Mouse (Mus musculus) heart, embryonic 14.5 days (tissue): ENCODE measurements around the gene Yipf7. TPM values are rescaled to one million over a fixed set of nuclear protein-coding genes. Genes with fewer than 3 reads are reported as not detected.
A peak's percentile ranks its signal among the peaks of the same experiment; 100 is the strongest.

Experiments
- ATAC-seq: fragments of 200-750 bp; cut with Nextera tagmentation; 2 replicates; pipeline ENCODE4 v1.8.0; 2017; ENCODE audit warnings: low read depth, moderate TSS enrichment; ENCODE audit not compliant: insufficient number of reproducible peaks, insufficient read depth, low FRiP score
- H3K27ac ChIP-seq, 2 experiments: fragments of 200-500 bp in 1 of 2; fragments of 300-500 bp in 1 of 2; sonication (generic) in 1 of 2; replicated peaks in 1 of 2; 2 replicates each; pipeline ENCODE4 v1.5.1; 2012 to 2014; ENCODE audit warnings: low read depth in 2 of 2, low read length in 2 of 2, control low read depth in 1 of 2, mild to moderate bottlenecking in 1 of 2, mixed read lengths in 1 of 2; ENCODE audit not compliant: control insufficient read depth in 1 of 2, insufficient read depth in 1 of 2
- H3K27me3 ChIP-seq: fragments of 300-500 bp; sonication (generic); 2 replicates; pipeline ENCODE4 v1.6.1; 2014; ENCODE audit warnings: mild to moderate bottlenecking, low read length, control low read depth; ENCODE audit not compliant: control insufficient read depth, insufficient read depth
- H3K36me3 ChIP-seq: fragments of 300-500 bp; sonication (generic); 2 replicates; pipeline ENCODE4 v1.6.1; 2014; ENCODE audit warnings: mild to moderate bottlenecking, control low read depth, low read length, mixed read lengths; ENCODE audit not compliant: control insufficient read depth, insufficient read depth
- H3K4me1 ChIP-seq, 2 experiments: fragments of 200-500 bp in 1 of 2; fragments of 300-500 bp in 1 of 2; sonication (generic) in 1 of 2; 2 replicates each; pipeline ENCODE4 v1.6.1; 2012 to 2014; ENCODE audit warnings: low read length in 2 of 2, control low read depth in 1 of 2, mixed read lengths in 1 of 2; ENCODE audit not compliant: control insufficient read depth in 2 of 2, insufficient read depth in 2 of 2
- H3K4me2 ChIP-seq: fragments of 300-500 bp; sonication (generic); 2 replicates; pipeline ENCODE4 v1.6.1; 2014; ENCODE audit warnings: mild to moderate bottlenecking, low read length
- H3K4me3 ChIP-seq, 2 experiments: fragments of 200-500 bp in 1 of 2; fragments of 300-500 bp in 1 of 2; sonication (generic) in 1 of 2; 2 replicates each; pipeline ENCODE4 v1.5.1; 2012 to 2014; ENCODE audit warnings: low read length in 2 of 2, mild to moderate bottlenecking in 2 of 2, control low read depth in 1 of 2, low read depth in 1 of 2, moderate library complexity in 1 of 2; ENCODE audit not compliant: control insufficient read depth in 1 of 2, insufficient read depth in 1 of 2
- H3K9ac ChIP-seq: fragments of 300-500 bp; sonication (generic); 2 replicates; pipeline ENCODE4 v1.6.1; 2014; ENCODE audit warnings: mild to moderate bottlenecking, low read length
- H3K9me3 ChIP-seq: fragments of 300-500 bp; sonication (generic); 2 replicates; pipeline ENCODE4 v1.6.1; 2016; ENCODE audit warnings: low read length, control low read depth; ENCODE audit not compliant: control insufficient read depth
- WGBS: fragments of 180-500 bp; shearing (Covaris S2); extraction: QIAGEN DNeasy Blood & Tissue Kit; methylation state at CpG from one replicate; pipeline ENCODE4 v1.1.7; 2014; 5-methylcytosine and 5-hydroxymethylcytosine counted together
- polyA plus RNA-seq: library from polyadenylated mRNA; unstranded; fragments of >200 nt; fragmentation: Nextera tagmentation; extraction: Ambion mirVana; gene quantifications from 2 replicates; pipeline ENCODE4 v1.2.1, GENCODE M21; 2014

Gene Yipf7
- 13.6 and 16.4 TPM in 2 replicates for polyA plus RNA-seq

DNA sequence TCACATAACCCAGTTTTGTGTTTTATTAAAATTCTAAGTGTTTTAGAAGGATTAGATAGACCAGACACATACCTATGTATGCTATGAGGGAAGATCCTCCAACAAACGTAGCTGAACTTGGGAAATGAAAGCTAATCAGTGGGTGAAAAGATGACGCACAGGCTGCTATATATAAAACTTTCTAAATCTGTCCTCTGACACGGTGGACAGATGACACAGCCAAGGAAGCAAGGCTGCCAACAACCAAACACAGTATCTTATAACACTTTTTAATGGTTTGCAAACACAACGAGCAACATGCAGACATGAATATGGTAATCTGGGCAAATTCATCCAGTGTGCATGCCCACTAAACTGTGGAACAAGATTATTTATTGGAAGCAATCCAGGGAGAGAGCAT lies at the start of gene Yipf7:
Gene Yipf7, minus strand, starts transcription at position 160 of the 400 bp plus-strand sequence.
- Histone ChIP-seq H3K27me3 (no peaks in the 10 kb centered on the region), H3K4me2 (peak within 1 kb of the TSS; percentile 55), H3K4me3 (no peak within 1 kb of the TSS), H3K9me3 (no peaks in the 10 kb centered on the region), H3K36me3 (no peaks in the 10 kb centered on the region), H3K27ac (peak within 1 kb of the TSS; percentile 51 to 72; a peak in 3 of 4 replicates), H3K9ac (peak within 1 kb of the TSS; percentile 41; the same call in 1 of the 2 replicates), H3K4me1 (peaks cover 0 to 11% of the 10 kb centered on the region in 2 experiments; a peak in 2 of 4 replicates)
- ATAC-seq: no peak
- WGBS: 28% methylated on average over 4 of the region's 4 CpGs

DNA sequence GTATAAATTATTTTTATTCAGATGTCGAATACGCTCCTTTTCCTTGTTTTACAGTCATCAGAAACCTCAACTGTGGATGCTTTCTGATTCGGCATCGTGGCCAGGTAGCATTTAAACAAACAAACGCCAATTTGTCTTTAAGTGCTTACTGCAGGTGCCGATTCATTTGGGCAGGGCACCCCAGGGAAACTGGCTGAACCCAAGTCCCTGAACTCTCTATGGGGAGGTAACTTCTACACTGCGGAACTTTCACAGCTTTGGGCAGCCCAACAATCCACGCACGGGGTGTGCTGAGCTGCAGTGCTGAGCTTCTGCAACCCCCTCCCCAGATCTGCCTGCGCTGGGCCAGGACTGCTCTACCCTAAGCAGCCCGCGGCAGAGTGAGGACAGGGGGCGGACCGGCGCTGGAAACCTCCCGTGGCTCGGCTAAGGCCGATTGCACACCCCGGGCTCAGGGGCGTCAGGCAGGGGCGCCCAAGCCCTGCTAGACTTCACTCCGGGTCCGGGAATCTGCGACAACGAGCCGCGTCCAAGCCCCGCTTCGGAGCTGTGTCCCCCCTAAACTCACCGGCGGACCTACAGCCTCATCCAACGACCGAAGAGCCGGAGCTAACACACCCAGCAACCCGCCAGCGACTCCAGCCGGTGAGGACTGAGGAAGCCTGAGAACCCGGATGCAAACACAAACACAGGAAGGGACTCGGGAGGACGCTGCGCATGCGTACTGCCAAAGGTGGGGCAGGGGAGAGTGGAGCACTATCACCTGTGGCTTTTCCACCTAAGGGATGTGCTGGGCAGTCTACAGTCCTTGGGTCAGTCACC lies 49.4 kb upstream of the Yipf7 start, which contains the start of gene Gnpda2:
Gene Gnpda2, minus strand, starts transcription at position 701 of the 822 bp plus-strand sequence.
- Histone ChIP-seq H3K27ac (peak within 1 kb of the TSS; percentile 68 to 71), H3K9me3 (no peaks in the 10 kb centered on the region), H3K9ac (peak within 1 kb of the TSS; percentile 89), H3K27me3 (no peaks in the 10 kb centered on the region), H3K4me1 (peaks cover 0 to 7% of the 10 kb centered on the region in 2 experiments; a peak in 2 of 4 replicates), H3K4me3 (peak within 1 kb of the TSS; percentile 72 to 89), H3K4me2 (peak within 1 kb of the TSS; percentile 84), H3K36me3 (peaks cover 22% of the 10 kb centered on the region)
- peak; percentile 85 for ATAC-seq
- WGBS: 4% methylated on average over 42 of the region's 42 CpGs

DNA sequence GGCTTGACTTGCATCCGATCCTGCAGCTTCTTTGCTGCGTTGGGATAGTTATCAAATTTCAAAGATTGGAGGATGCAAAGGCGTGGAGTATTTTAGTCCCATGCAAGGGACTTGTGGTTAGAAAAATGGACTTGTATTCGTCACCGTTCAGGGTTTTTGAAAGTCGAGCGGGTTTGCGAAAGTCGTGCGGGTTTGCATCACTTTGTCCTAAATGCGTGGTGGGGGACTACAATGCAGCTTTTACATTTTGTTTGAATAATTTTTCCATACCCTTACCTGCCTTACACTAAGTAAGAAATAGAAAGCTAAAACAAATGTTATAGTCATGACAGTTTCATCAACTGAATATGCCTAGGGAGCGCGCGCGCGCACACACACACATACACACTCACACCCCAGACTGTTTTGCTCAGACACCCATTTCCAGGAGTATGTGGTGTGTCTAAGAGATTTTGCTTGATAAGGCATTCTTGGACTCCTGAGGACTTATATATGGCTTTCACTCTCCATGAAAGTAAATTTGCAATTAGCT lies 15.0 kb upstream of the Yipf7 start:
- ATAC-seq: no peak
- peak overlapping the region; percentile 75 for H3K4me2 ChIP-seq
- H3K27me3 ChIP-seq: no peaks in the 10 kb centered on the region
- H3K27ac ChIP-seq: peak overlapping the region; percentile 79 to 85
- peak overlapping the region; percentile 64 to 99 for H3K4me3 ChIP-seq
- H3K36me3 ChIP-seq: peaks cover 37% of the 10 kb centered on the region
- no peaks in the 10 kb centered on the region for H3K9me3 ChIP-seq
- H3K4me1 ChIP-seq: peaks cover 0 to 5% of the 10 kb centered on the region in 2 experiments; a peak in 3 of 4 replicates
- WGBS: 10% methylated on average over 16 of the region's 16 CpGs
- peak overlapping the region; percentile 84 for H3K9ac ChIP-seq

DNA sequence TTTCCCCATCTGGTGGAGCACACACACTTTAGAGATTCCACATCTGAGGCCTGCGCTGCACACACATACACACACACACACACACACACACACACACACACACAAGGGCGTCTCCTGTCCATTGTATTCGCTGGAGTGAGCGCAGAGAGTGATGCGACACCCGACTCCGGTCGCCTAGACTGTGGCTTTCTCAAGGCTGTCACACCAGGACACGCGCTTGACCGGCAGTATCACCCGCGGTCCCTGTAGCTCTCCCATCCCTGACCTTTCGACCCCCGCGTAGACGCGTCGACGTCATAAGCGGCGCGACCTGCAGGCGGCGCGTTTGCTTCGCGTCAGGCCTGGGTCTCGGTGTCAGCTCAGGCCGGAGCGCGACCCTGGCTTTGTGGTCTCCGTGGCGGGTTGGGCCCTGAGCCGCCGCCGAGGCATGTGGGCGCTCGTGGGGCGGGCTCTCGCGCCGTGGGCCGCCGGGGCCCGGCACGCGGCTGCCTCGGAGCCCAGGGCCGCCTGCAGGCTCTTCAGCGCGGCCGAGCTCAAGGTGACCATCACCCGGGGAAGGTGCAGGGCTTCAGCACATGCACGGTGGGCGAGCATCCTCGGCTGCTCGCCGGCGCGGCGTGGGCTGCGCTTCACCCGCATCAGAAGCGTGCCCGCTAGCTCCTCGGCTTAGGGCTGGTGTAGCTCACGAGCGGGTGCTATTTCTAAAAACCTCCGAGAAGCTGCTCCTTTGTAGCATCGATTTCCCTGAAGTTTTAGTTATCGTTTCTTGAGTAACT lies 14.4 kb upstream of the Yipf7 start, which contains the start of gene Guf1:
Gene Guf1, plus strand, starts transcription at position 296 of the 776 bp plus-strand sequence.
- Histone ChIP-seq H3K4me1 (peaks cover 0 to 5% of the 10 kb centered on the region in 2 experiments; a peak in 3 of 4 replicates), H3K9me3 (no peaks in the 10 kb centered on the region), H3K9ac (peak within 1 kb of the TSS; percentile 84), H3K4me2 (peak within 1 kb of the TSS; percentile 75), H3K27me3 (no peaks in the 10 kb centered on the region), H3K4me3 (peak within 1 kb of the TSS; percentile 64 to 99), H3K27ac (peak within 1 kb of the TSS; percentile 79 to 85), H3K36me3 (peaks cover 33% of the 10 kb centered on the region)
- WGBS: under 1% methylated on average over 71 of the region's 72 CpGs
- ATAC-seq: peak; percentile 90

DNA sequence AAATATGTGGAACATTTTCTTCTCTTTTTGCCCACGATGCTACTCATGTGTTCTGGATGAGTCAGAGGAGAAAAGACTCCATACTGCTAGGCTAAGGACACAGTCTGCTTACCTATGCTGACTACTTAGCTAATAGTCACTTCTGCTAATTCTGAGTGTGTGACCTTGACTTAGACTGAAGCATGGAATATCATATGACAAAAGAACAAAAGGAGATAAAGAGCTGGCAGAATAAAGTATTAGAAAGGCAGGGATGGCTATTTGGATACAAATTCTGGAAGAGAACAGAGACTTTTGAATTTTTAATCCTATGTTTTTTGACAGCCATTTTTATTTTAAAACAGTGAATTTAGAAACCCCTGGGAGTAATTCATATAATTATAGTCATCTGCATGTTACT lies 768 bp downstream of the Yipf7 start:
- Histone ChIP-seq H3K4me3 (no peak overlapping the region), H3K4me2 (peak overlapping the region; percentile 55), H3K27ac (no peak overlapping the region; a peak in 1 of 4 replicates), H3K36me3 (no peaks in the 10 kb centered on the region), H3K4me1 (peaks cover 0 to 11% of the 10 kb centered on the region in 2 experiments; a peak in 2 of 4 replicates), H3K9me3 (no peaks in the 10 kb centered on the region), H3K27me3 (no peaks in the 10 kb centered on the region), H3K9ac (no peak overlapping the region)
- 71% methylated on average over 1 of the region's 1 CpGs for WGBS
- ATAC-seq: no peak

DNA sequence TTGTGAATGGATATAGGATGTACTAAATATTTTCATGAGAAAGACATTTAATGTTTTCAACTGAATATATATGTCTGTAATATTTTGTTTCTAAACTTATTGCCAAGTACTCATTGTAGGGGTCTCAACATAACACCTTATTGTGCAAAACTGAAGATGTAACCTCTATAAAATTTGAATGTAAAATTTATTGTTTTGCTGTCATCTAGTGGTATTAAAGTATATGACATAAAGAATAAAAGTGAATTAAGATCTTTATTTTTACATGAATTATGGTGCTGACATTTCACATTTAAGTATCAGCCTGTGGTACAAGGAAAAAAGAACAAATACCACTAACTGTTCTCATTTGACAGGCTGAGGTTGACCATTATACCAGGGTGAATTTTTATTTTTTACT lies 18.5 kb downstream of the Yipf7 start:
- no peaks in the 10 kb centered on the region for H3K9me3 ChIP-seq
- no peak overlapping the region for H3K9ac ChIP-seq
- no peaks in the 10 kb centered on the region for H3K27me3 ChIP-seq
- ATAC-seq: no peak
- H3K4me2 ChIP-seq: no peak overlapping the region
- no peaks in the 10 kb centered on the region for H3K36me3 ChIP-seq
- H3K4me1 ChIP-seq: no peaks in the 10 kb centered on the region
- no peak overlapping the region for H3K4me3 ChIP-seq
- H3K27ac ChIP-seq: no peak overlapping the region

DNA sequence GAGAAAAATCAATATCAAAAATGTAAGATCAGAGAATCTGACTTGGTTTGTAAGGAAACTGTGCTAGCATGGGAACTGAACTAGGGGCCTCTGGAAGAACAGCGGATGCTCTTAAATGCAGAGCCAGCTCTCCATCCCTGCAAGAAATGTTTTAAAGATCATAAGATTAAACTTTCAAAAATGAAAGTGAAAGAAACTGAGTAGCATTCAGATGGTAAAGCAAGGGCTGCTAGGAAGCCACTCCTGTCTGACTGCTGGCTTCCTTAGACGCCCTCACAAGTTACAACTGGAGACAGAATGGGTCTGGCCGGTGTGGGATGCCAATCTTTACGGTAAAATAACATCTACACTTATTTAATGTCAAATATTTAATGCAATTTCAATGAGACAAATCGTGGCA lies 20.4 kb downstream of the Yipf7 start:
- H3K4me2 ChIP-seq: peak overlapping the region; percentile 47

More for the DNA sequence above, 20.4 kb downstream of the Yipf7 start:
- no peak for ATAC-seq
- Histone ChIP-seq H3K9me3 (no peaks in the 10 kb centered on the region), H3K4me1 (no peaks in the 10 kb centered on the region), H3K4me3 (no peak overlapping the region), H3K27ac (no peak overlapping the region), H3K27me3 (no peaks in the 10 kb centered on the region), H3K9ac (no peak overlapping the region), H3K36me3 (no peaks in the 10 kb centered on the region)
- WGBS: 65% methylated on average over 5 of the region's 5 CpGs
